Mouse (Mus musculus): ENCODE data around the gene A630001G21Rik. TPM values are rescaled to one million over a fixed set of nuclear protein-coding genes. Genes with fewer than 3 reads are reported as not detected.

The A630001G21Rik gene
- 0.36 and 1.4 TPM in 2 replicates for polyA plus RNA-seq (2012; rRNA removed)

DNA sequence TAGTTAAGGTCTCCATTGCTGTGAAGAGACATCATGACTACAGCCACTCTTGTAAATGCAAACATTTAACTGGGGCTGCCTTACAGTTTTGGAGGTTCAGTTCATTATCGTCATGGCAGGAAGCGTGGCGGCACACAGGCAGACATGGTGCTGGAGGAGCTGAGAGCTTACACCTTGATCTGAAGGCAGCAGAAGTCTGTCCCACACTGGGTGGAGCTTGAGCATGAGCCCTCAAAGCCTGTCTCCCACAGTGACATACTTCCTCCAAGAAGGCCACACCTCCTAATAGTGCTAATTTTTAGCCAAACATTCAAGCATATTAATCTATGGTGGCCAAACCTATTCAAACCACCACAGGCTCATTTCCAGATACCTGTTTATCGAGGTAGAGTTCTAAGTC, at the start of gene A630001G21Rik:
Gene A630001G21Rik, minus strand, starts transcription at position 208 of the 400 bp plus-strand sequence.

DNA sequence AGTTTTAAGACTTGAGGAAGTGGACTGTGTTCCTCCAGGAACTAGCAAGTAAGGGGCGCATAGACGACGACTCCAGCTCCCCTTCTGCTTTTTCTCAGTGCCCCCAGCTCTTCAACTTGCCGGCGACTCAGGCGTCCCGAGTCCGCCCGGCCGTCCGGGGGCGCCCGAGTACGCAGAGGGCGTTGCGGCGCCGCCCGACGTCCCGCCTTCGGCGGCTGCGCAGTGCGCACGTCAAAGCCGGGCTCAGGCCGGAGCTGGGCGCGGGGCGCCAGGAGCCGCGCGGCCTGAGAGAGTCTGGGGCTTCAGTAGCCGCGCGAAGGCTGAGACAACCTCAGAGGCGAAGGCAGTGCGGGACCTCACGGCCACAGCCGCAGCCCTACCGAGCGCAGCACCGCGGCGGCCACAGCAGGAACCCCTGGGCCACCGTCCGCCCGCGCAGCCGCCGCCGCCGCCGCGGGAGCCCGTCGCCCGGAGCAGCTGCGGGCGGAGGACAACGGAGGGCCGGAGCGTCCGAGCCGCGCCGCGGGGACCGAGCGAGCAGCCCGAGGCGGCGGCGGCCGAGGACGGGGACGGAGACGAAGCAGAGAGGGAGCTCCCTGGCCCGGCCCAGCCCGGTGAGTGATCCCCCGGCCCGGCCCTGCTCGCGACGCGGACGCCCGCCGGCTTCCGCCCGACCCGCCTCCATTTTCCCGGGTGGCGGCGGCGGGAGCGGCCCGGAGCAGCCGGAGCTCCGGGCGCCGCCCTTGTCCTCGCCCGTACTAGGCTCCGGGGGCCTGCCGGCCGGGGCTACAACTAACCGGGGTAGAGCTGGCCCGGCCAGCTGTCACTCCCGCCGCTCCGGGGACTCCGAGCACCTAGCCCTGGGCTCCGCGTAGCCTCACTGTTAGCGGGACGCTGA, 15.0 kb upstream of the A630001G21Rik start, which contains the start of gene Cab39:
Gene Cab39, plus strand, starts transcription at position 234 of the 898 bp plus-strand sequence.

Other genes starting within 250 kb of the A630001G21Rik start
- not detected in 2 replicates for gene G530012D18Rik, start 203.0 kb downstream of the A630001G21Rik start, polyA plus RNA-seq (2012; rRNA removed)
- gene Sp110, start 179.8 kb downstream of the A630001G21Rik start, polyA plus RNA-seq (2012; rRNA removed): 13.8 and 15.0 TPM in 2 replicates
- 1.6 and 3.1 TPM in 2 replicates for gene Sp140, start 178.3 kb downstream of the A630001G21Rik start, polyA plus RNA-seq (2012; rRNA removed)
- 8.1 and 9.3 TPM in 2 replicates for gene Sp100, start 128.7 kb downstream of the A630001G21Rik start, polyA plus RNA-seq (2012; rRNA removed)
- 45.8 and 57.7 TPM in 2 replicates for gene Cab39, start 14.8 kb upstream of the A630001G21Rik start, polyA plus RNA-seq (2012; rRNA removed)
- gene Itm2c, start 115.6 kb upstream of the A630001G21Rik start, polyA plus RNA-seq (2012; rRNA removed): 394 and 495 TPM in 2 replicates
- 0.40 and 0.45 TPM in 2 replicates for gene 4933407L21Rik, start 149.8 kb upstream of the A630001G21Rik start, polyA plus RNA-seq (2012; rRNA removed)
- gene Gpr55, start 182.4 kb upstream of the A630001G21Rik start, polyA plus RNA-seq (2012; rRNA removed): 0.26 and 0.27 TPM in 2 replicates
- gene Spata3, start 238.2 kb upstream of the A630001G21Rik start, polyA plus RNA-seq (2012; rRNA removed): not detected in 2 replicates